Mouse (Mus musculus): ENCODE measurements around the gene Garnl3. TPM values are rescaled to one million over a fixed set of nuclear protein-coding genes. Genes with fewer than 3 reads are reported as not detected.

The Garnl3 gene
- polyA plus RNA-seq, 1 experiment from 2014 or later: 13.8 TPM

DNA sequence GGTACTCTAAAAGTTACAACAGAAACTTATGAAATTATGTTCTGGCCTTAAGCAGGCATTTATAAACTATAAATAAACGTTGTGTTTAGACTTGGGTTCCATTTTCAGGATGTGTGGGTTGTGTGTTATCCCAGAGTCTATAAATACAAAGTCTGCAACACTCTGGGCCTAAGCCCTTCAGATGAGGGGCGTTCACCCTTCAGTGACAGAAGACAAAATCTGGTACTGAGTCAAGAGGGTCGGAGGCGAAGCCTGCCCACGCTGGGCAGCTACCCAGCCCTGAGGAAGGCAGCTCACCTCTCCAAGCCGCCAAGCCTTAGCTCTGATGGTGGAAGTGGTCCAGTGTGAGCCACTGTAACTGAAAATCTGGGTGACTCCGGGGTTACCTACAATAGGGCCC lies 129.3 kb downstream of the Garnl3 start:
- H3K36me3 ChIP-seq: peaks cover 17% of the 10 kb centered on the region
- ATAC-seq (ENCODE audit: low FRiP score, low read depth): no peak
- no peak overlapping the region for H3K4me2 ChIP-seq (replicated peaks)
- H3K27me3 ChIP-seq: no peaks in the 10 kb centered on the region
- no peaks in the 10 kb centered on the region for H3K9me3 ChIP-seq
- no peak overlapping the region for H3K27ac ChIP-seq
- H3K4me3 ChIP-seq: no peak overlapping the region
- WGBS: 87% methylated on average over 7 of the region's 7 CpGs
- H3K4me1 ChIP-seq: no peaks in the 10 kb centered on the region
- no peak overlapping the region for H3K9ac ChIP-seq

DNA sequence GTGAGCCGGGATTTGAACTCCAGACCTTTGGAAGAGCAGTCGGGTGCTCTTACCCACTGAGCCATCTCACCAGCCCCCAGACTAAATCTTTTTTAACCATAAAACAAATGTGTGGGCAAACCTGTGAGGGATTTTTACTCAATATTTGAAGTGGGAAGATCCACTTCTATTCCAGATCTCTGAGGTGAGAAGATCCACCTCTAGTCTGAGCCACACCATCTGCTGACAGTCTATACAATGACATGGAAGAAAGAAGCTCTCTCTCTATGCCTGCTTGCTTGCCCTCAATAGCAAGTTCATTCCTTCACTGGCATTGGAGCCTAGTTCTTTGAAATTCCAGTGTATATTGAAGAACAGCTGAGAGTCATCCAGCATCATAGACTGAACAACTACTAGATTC lies 131.7 kb downstream of the Garnl3 start:
- H3K4me2 ChIP-seq (replicated peaks): no peak overlapping the region
- no peaks in the 10 kb centered on the region for H3K27me3 ChIP-seq
- peaks cover 8% of the 10 kb centered on the region; the same call in 1 of the 2 replicates for H3K36me3 ChIP-seq
- ATAC-seq (ENCODE audit: low FRiP score, low read depth): no peak
- no peak overlapping the region for H3K9ac ChIP-seq
- no peaks in the 10 kb centered on the region for H3K9me3 ChIP-seq
- no peak overlapping the region for H3K27ac ChIP-seq
- no peaks in the 10 kb centered on the region for H3K4me1 ChIP-seq
- WGBS: 84% methylated on average over 2 of the region's 2 CpGs
- no peak overlapping the region for H3K4me3 ChIP-seq

DNA sequence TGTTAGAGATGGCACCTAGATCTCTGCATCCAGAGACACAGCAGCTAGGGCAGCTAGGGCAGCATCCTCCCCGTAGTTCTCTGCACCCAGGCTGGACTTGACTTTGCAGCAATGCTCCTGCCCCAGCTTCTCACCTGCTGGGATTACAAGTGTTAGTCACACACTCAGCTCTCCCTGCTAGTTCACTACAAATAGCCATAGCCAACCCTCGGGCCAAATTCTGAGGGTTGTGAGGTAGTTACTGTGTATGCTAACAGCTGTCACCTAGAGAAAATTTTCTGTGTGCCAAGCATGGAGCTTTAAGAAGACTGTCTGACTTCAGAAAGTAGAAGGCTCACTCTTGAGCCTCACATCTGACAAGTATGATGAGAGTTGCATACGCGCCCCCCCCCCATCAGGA lies 133.7 kb downstream of the Garnl3 start:
- Histone ChIP-seq H3K9ac (no peak overlapping the region), H3K9me3 (no peaks in the 10 kb centered on the region), H3K36me3 (no peaks in the 10 kb centered on the region), H3K4me3 (no peak overlapping the region), H3K4me2 (replicated peaks) (no peak overlapping the region), H3K4me1 (no peaks in the 10 kb centered on the region), H3K27ac (no peak overlapping the region), H3K27me3 (no peaks in the 10 kb centered on the region)
- no peak for ATAC-seq (ENCODE audit: low FRiP score, low read depth)
- 79% methylated on average over 4 of the region's 4 CpGs for WGBS

DNA sequence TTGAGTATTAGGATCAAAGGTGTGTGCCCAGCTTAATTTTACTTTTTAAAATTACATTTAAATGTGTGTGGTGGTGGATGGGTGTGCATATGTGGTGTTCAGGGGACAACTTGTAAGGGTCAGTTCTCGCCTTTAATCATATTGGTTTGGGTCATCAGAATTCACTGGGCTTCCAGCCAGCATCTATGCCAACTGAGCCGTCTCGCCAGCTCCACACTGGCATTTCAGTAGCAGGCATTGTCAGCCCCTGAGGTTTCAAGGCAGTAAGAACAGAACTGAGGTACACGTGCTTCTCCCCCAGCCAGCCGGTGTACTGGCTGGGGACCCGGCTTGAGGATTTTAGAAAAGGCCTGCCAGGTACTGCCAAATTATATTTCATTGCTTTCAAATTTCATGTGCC lies 134.4 kb downstream of the Garnl3 start:
- no peaks in the 10 kb centered on the region for H3K36me3 ChIP-seq
- 74% methylated on average over 6 of the region's 6 CpGs for WGBS
- H3K4me2 ChIP-seq (replicated peaks): no peak overlapping the region
- H3K4me1 ChIP-seq: no peaks in the 10 kb centered on the region
- no peak overlapping the region for H3K9ac ChIP-seq
- H3K27me3 ChIP-seq: no peaks in the 10 kb centered on the region
- ATAC-seq (ENCODE audit: low FRiP score, low read depth): no peak
- no peak overlapping the region for H3K27ac ChIP-seq
- no peaks in the 10 kb centered on the region for H3K9me3 ChIP-seq
- no peak overlapping the region for H3K4me3 ChIP-seq

DNA sequence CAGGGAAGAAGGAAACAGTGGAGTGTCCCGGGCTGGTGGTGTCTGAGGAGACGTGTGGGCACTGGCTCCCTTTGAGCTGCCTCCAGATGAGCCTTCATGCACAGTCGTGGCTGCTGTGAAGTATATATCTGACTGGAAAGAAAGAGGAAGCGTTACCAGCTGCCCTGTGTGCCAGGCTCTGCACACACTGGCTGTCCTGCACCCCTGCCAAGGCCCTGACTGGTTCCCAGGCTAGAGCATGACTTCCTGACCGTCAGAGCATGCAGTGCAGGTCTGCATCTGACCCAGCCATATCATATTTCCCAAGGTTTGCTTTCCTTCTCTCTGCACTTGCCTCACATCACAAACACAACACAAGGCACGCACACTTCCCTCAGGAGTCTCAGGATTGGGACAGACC lies 139.3 kb downstream of the Garnl3 start:
- Histone ChIP-seq H3K9me3 (no peaks in the 10 kb centered on the region), H3K9ac (no peak overlapping the region), H3K36me3 (no peaks in the 10 kb centered on the region), H3K4me2 (replicated peaks) (no peak overlapping the region), H3K27ac (no peak overlapping the region), H3K4me3 (no peak overlapping the region), H3K27me3 (no peaks in the 10 kb centered on the region), H3K4me1 (no peaks in the 10 kb centered on the region)
- WGBS: 66% methylated on average over 6 of the region's 6 CpGs
- no peak for ATAC-seq (ENCODE audit: low FRiP score, low read depth)

DNA sequence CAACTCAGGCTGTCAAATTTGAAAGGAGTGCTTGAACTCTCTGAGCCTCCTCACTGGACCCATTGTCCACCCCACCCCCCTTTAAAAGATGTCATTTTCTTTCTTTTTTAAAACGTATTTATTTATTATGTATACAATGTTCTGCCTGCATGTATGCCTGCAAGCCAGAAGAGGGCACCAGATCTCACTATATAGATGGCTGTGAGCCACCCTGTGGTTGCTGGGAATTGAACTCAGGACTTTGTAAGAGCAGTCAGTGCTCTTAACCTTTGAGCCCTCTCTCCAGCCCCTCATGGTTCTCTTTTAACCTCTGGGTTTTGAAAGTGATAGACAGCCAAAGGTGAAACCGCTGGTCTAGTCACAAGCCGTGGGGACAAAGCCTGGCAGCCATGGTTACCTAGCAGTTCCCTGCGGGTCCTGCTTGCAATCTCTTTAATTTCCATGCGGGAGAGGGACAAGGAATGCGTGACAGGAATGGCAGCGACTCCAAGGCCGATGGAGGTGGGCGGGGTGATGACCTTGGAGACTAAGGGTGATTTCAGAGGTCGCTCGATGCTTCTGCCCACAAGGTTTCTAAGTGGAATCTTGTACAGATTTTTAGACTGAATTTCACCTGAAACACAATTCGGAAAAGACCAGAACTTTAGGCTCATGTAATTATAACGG lies 141.2 kb downstream of the Garnl3 start:
- 66% methylated on average over 13 of the region's 13 CpGs for WGBS
- H3K36me3 ChIP-seq: no peaks in the 10 kb centered on the region
- H3K4me1 ChIP-seq: no peaks in the 10 kb centered on the region
- no peak for ATAC-seq (ENCODE audit: low FRiP score, low read depth)
- H3K9ac ChIP-seq: no peak overlapping the region
- no peak overlapping the region for H3K4me2 ChIP-seq (replicated peaks)
- H3K9me3 ChIP-seq: no peaks in the 10 kb centered on the region
- H3K27me3 ChIP-seq: no peaks in the 10 kb centered on the region
- no peak overlapping the region for H3K4me3 ChIP-seq
- no peak overlapping the region for H3K27ac ChIP-seq

DNA sequence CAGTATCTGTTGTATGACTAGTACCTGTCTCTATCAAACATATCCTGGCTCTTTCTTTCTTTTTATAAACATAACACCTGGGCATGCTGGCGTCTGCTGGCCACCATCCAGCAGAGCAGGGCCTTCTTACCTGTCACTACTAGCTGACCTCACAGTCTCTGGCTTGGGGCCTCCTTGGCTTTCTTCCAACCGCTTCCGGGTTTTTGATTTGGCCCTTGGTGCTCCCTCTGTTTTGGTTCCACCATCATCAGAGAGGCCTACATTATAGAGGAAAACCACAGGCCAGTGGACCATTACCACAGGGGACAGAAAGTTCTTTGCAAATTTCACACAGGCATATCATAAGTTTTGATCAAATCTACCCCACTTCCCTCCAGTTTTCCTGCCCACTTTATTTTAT lies 142.1 kb downstream of the Garnl3 start:
- no peak overlapping the region for H3K4me3 ChIP-seq
- no peaks in the 10 kb centered on the region for H3K27me3 ChIP-seq
- H3K36me3 ChIP-seq: no peaks in the 10 kb centered on the region
- H3K4me1 ChIP-seq: no peaks in the 10 kb centered on the region
- no peak overlapping the region for H3K27ac ChIP-seq
- no peak overlapping the region for H3K4me2 ChIP-seq (replicated peaks)
- no peaks in the 10 kb centered on the region for H3K9me3 ChIP-seq
- WGBS: 63% methylated on average over 3 of the region's 3 CpGs
- H3K9ac ChIP-seq: no peak overlapping the region
- no peak for ATAC-seq (ENCODE audit: low FRiP score, low read depth)

DNA sequence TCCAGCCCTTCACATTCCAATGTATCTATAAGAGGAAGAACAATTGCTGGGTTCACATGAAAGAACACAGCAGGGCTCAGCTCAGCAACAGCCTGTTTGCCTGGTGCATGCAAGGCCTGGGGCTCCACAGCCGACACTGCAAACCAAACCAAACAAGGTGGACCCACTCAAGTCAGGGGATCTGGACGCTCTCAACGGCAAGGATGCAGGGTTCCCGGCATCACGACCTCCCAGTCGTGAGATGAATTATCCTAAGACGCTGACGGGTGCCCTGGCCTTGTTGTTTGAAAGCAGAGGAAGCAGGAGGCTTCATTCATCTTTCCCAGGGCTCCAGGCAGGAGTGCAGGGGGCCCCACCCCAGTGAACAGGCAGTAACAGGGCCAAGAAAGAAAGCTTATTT lies 145.6 kb downstream of the Garnl3 start:
- peaks cover 14% of the 10 kb centered on the region for H3K4me1 ChIP-seq
- no peaks in the 10 kb centered on the region for H3K27me3 ChIP-seq
- H3K9me3 ChIP-seq: no peaks in the 10 kb centered on the region
- H3K4me3 ChIP-seq: no peak overlapping the region
- no peaks in the 10 kb centered on the region for H3K36me3 ChIP-seq
- H3K27ac ChIP-seq: no peak overlapping the region
- no peak for ATAC-seq (ENCODE audit: low FRiP score, low read depth)
- H3K9ac ChIP-seq: no peak overlapping the region
- no peak overlapping the region for H3K4me2 ChIP-seq (replicated peaks)
- WGBS: 63% methylated on average over 8 of the region's 8 CpGs

DNA sequence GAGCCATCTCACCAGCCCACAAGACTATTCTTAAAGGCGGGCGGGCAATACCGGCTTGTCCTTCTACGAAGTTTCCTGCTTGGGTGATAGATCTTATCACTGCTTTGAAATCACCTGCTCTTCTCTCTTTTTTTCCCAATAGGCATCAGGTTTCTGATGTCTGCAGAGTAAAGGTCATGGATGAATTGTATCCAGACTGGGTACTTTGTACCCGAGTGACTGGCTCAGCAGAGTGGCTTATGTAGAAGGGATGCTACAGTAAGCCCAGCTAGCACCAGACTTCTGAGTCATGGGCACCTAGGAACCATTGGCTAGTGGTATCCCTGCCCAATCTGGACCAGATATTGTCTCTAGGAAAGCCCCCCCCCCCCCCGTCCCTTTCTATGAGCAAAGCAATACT lies 147.8 kb downstream of the Garnl3 start:
- ATAC-seq (ENCODE audit: low FRiP score, low read depth): no peak
- H3K27me3 ChIP-seq: no peaks in the 10 kb centered on the region
- H3K4me3 ChIP-seq: no peak overlapping the region
- peaks cover 19% of the 10 kb centered on the region for H3K4me1 ChIP-seq
- no peak overlapping the region for H3K27ac ChIP-seq
- no peak overlapping the region for H3K9ac ChIP-seq
- whole genome bisulfite sequencing: 57% methylated on average over 6 of the region's 6 CpGs
- no peaks in the 10 kb centered on the region for H3K9me3 ChIP-seq
- H3K36me3 ChIP-seq: no peaks in the 10 kb centered on the region
- H3K4me2 ChIP-seq (replicated peaks): no peak overlapping the region

DNA sequence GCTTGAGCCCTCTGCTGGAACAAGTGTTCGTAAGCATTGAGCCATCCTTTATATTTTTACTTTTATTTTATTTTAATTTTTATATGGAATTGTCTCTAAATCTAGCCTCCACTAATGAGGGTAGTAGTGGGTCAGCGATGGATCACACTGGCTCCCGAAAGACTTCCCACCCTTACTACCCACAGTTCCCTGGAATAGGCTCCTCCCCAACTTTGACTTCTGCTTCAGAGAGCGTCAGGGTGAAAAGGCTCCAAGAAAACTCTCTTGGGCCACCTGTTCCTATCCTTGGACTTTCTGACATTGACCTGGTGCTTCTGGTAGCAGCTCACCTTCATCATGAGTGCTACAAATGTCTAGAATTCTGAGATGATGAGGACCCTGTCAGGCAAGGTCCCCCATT lies 148.8 kb downstream of the Garnl3 start:
- Histone ChIP-seq H3K9ac (peak overlapping the region; percentile 35), H3K9me3 (no peaks in the 10 kb centered on the region), H3K36me3 (peaks cover 5% of the 10 kb centered on the region), H3K4me1 (peaks cover 19% of the 10 kb centered on the region), H3K4me3 (peak overlapping the region; percentile 88), H3K27ac (no peak overlapping the region), H3K27me3 (no peaks in the 10 kb centered on the region), H3K4me2 (replicated peaks) (peak overlapping the region; percentile 100)
- no peak for ATAC-seq (ENCODE audit: low FRiP score, low read depth)
- WGBS: 5% methylated on average over 4 of the region's 4 CpGs

DNA sequence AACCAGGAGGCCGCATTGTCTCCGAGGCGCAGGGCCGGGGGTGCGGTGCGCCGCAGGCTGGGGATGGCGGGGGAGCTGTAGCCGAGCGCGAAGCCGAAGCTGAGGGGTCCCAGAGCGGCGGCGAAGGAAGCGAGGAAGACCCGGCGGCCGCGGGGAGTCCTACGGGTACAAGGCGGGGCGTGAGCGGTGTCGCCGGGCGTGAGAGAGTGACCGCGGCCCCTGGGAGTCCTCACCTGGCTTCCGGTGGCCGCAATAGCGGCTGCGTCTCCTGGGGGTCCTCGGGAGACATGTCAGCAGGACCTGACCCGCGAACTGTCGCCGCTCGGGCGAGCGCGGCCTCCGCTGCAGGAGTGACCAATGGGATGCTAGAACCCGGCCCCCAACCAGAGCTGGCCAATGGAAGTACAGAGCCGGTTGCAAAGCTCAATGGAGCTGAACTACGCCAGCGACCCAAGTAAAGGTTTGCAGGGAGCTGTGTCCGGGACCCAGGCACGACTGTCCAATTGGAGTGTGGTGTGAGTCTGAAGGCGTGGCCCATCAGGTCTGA lies 149.7 kb downstream of the Garnl3 start, which contains the start of gene Slc2a8:
Gene Slc2a8, minus strand, starts transcription at position 359 of the 547 bp plus-strand sequence.
- H3K4me1 ChIP-seq: peaks cover 19% of the 10 kb centered on the region
- peaks cover 7% of the 10 kb centered on the region for H3K36me3 ChIP-seq
- peak within 1 kb of the TSS; percentile 100 for H3K4me2 ChIP-seq (replicated peaks)
- H3K9ac ChIP-seq: peak within 1 kb of the TSS; percentile 90
- H3K27ac ChIP-seq: peak within 1 kb of the TSS; percentile 39
- H3K9me3 ChIP-seq: no peaks in the 10 kb centered on the region
- 0% methylated on average over 50 of the region's 50 CpGs for WGBS
- peak; percentile 98 for ATAC-seq (ENCODE audit: low FRiP score, low read depth)
- no peaks in the 10 kb centered on the region for H3K27me3 ChIP-seq
- peak within 1 kb of the TSS; percentile 88 for H3K4me3 ChIP-seq

DNA sequence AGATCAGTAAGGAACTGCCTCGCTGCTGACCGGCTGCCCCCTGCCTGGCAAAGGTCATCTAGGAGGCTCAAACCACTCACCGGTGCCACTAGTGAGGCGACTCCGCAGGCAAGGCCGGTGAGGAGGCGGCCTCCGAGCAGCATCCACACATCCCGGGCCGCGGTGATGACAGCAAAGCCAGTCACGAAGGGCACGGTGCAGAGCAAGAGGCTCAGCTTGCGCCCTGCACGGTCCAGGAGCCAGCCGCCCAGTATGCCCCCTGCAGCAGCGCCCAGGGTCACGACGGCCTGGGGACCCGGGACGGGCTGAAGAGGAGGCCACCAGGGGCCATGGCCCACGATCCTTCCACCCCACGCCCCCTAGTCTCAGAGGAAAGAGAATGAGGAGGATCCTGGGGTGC lies 150.2 kb downstream of the Garnl3 start:
- ATAC-seq (ENCODE audit: low FRiP score, low read depth): peak; percentile 26; the same call in 1 of the 2 replicates
- Histone ChIP-seq H3K9ac (peak overlapping the region; percentile 90), H3K36me3 (peaks cover 13% of the 10 kb centered on the region), H3K9me3 (no peaks in the 10 kb centered on the region), H3K4me2 (replicated peaks) (peak overlapping the region; percentile 100), H3K4me3 (peak overlapping the region; percentile 88), H3K27me3 (no peaks in the 10 kb centered on the region), H3K4me1 (peaks cover 19% of the 10 kb centered on the region), H3K27ac (peak overlapping the region; percentile 39)
- 2% methylated on average over 23 of the region's 23 CpGs for WGBS

DNA sequence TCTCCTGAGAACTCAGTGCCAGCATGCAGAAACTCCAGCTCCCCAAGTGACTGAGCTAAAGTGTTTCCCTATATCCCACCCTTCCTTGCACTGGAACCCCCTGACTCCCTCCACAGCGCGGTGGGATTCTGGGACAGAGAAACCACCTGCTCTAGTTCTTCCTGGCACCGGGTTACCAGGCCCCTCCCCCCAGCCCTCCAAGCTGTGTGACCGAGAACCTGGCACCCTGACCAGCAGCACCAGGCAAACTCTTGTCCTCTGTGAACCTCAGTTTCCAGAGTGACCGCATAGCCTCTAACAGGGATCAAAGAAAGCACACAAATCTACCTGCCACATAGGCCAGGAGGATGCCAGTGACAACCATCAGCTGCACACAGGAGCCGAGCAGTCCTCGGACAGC lies 151.8 kb downstream of the Garnl3 start:
- 84% methylated on average over 7 of the region's 7 CpGs for WGBS
- no peak overlapping the region for H3K4me2 ChIP-seq (replicated peaks)
- peaks cover 19% of the 10 kb centered on the region for H3K4me1 ChIP-seq
- no peak overlapping the region for H3K4me3 ChIP-seq
- H3K9ac ChIP-seq: no peak overlapping the region
- H3K9me3 ChIP-seq: no peaks in the 10 kb centered on the region
- peaks cover 29% of the 10 kb centered on the region for H3K36me3 ChIP-seq
- H3K27me3 ChIP-seq: no peaks in the 10 kb centered on the region
- H3K27ac ChIP-seq: no peak overlapping the region
- ATAC-seq (ENCODE audit: low FRiP score, low read depth): no peak

Measured in limb, embryonic 13.5 days (tissue).